Mouse (Mus musculus) mature B cell (primary cell): ENCODE results near the gene Vmn2r3.
"Not testable (repeated sequence)": the region's sequence is repeated elsewhere in the genome, so short reads cannot be mapped to it uniquely, and the experiment has no call there.

Experiments
- in situ Hi-C: fragments of 300-500 bp; cut with MboI; formaldehyde crosslinking; loops from 2 replicates; pipeline ENCODE4 v1.14.3; 2019

Vmn2r3 gene

GRCm38 (mm10) chr3:64289609-64290008 lies at the start of gene Vmn2r3:
TSS of gene Vmn2r3 (minus strand) at chr3:64289709.
- in situ Hi-C loops, result no loop called here

DNA sequence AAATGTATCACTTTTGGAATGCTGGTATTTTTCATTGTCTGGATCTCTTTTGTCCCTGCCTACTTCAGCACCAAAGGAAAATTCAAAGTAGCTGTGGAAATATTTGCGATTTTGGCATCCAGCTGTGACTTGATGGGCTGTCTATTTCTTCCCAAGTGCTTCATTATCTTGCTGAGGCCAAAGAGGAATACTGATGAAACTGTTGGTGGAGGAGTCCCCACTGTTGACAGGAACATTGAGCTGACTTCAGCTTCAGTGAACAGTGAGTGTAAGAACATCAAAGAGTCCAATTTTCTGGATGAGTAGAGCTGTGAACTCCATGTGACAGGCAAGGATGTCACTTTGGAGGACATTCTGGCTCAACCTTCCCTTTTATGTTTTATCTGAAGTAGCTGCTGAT lies 43.0 kb upstream of the Vmn2r3 start:
- in situ Hi-C loops, result no loop called here

GRCm38 (mm10) chr3:64321824-64322223 lies 32.3 kb upstream of the Vmn2r3 start:
- in situ Hi-C loops, result no loop called here

- in situ Hi-C loops, result no loop called here
These were observed 17.3 kb upstream of the Vmn2r3 start for GRCm38 (mm10) chr3:64306799-64307198.

GRCm38 (mm10) chr3:64265762-64266112 lies 23.8 kb downstream of the Vmn2r3 start:
- in situ Hi-C loops, result no loop called here

DNA sequence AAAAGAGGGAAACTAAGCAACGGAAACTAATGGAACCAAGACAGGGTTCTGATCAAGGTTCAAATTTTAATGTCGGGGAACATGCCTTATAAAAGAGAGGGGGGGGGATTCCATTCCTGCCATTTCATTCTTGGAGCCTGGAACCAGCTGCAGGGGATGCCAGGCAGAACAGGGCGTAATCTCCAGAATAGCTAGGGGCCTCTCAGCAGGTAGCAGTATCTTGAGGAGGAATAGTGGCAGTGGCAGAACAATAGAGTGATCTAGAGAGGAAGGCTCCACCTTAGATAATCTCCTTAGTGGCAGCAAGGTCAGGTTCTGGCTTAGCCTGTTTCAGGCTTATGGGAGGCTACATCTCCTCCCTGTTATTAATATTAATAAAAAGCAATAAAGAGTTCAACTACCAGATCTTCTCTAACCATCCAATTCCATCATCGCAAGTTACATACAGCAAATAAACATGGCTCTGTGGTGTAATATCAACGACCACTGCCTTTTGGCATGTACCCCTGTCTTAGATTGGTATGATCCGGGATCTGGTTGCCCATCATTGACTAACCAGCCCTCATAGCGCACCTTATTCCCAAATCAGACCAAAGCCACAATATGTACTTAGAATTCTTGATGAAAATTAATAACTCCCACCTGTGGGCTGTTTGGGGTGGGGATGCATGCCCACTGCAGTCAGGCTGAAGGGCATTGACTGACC lies 24.3 kb downstream of the Vmn2r3 start:
- in situ Hi-C loops, result not testable (repeated sequence)

GRCm38 (mm10) chr3:64259582-64259981 lies 29.9 kb downstream of the Vmn2r3 start:
- in situ Hi-C loops, result no loop called here

GRCm38 (mm10) chr3:64251646-64252045 lies 37.9 kb downstream of the Vmn2r3 start:
- in situ Hi-C loops, result no loop called here

- in situ Hi-C loops, result not testable (repeated sequence)
These were observed 39.0 kb downstream of the Vmn2r3 start for GRCm38 (mm10) chr3:64250461-64250860.

DNA sequence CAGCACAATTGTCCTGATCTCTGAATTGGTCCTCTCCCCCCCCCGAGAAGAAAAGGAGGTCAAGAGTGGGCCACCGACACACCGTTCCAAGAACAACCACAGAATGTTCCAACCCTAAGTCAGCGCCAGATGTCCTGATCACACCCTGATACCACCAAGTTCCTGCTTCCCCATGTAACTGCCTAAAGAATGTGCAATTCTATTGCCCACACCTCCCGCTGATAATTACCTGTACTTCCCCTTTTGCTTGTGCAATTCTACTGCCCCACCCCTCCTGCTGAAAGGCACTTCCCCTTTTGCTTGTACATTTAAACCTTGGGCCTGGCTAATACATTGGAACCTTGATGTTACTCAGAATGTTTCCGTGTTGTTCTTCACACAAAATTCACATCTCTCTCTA lies 54.0 kb downstream of the Vmn2r3 start:
- in situ Hi-C loops, result not testable (repeated sequence)

DNA sequence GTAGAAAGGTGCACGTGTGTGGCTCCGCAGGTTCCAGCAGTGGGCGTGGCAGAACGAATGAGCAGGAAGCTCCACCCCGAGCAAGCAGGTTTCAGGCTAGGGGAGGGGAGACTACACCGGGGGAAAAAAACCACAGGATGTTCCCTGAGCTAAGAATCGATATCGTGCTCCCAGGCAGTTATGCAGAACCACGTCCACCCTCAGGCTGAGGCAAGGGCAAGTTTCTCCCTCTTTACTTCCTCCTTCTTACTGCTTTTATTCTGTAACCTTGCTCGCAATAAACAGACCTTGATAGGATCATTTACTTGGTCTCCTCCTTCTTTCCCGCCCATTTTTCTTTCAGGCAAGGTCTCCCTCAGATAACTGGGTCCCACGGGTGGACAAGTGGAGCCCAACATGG lies 55.9 kb downstream of the Vmn2r3 start:
- in situ Hi-C loops, result not testable (repeated sequence)

DNA sequence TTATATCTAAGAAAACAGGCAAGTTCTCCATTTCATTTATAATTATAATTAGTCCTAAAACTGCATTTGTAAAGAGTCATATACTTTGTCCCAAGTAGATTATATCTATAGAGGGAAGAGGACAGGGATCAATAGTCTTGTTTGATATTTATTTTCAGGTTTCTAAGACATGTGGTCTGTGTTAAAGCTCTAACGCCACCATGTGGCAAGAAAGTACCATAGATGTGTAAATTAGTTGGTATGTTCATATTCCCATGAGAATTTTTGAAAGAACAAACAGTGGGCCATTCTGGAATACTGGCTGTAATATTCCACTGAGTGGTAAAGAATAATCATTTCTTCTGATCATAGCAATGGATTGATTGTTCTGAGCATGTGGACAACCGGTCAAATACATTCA lies 62.3 kb downstream of the Vmn2r3 start:
- in situ Hi-C loops, result no loop called here
